8 mouse cellular contexts compared by ENCODE assay signal in the genomic region with DNA sequence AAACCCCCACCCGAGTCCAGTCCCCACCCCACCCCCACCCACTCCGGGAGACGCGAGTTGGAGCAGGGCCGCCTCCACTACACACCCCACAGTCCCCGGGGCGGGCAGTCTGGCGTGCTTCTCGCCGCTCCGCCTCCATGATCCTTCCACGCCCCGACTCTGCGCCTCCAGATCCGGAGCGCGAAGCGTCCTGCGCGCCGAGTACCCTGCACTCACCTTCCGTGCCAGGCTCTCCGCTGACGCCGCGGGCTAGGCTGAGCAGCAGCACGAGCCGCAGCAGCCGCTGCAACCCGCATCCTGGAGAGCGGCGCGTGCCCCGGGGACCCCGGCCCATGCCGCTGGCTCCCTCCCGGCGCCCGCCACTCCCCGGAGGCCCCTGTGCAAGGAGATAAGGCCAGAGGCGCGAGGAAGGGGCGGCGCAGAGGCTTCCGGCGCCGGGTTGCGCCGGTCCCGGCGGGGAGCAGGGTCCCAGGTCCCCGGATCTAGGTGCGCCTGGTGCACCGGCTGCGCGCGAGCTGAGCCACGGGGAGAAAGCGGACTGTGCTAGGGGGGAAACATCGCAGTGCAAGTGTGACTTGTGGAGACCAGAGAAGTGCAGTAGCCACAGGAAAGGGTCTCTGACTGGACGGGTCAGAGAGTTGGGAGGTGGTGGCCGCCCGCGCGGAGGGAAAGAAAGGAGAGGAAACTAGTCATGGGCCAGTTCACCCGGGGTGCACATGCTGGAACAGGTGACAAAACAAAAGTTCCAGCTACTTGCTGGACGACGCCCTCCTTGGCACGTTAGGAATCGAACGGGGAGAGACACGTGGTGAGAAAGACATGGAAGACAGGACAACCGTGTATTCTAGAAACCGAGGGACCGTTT. TPM values are rescaled to one million over a fixed set of nuclear protein-coding genes. Genes with fewer than 3 reads are reported as not detected.
A peak's percentile ranks its signal among the peaks of the same experiment; 100 is the strongest.
DNase-seq lines count a peak whose midpoint lies in the region; ATAC-seq and TF ChIP-seq lines count a peak whose summit lies in the region.

Susd1 (minus strand) TSS at position 644 of the 865 bp plus-strand sequence.

- peak; percentile 91 for ATAC-seq in forebrain, embryonic 15.5 days (replicated peaks)
- ATAC-seq in lung, embryonic 14.5 days (ENCODE audit: insufficient read depth), result peak; percentile 85
- peak; percentile 44 for ATAC-seq in neutrophil, adult 5-6 weeks (ENCODE audit: extremely low read depth, insufficient number of reproducible peaks, low FRiP score, poor library complexity, severe bottlenecking)

- peak within 1 kb of the TSS; percentile 50 for H3K9ac ChIP-seq in forebrain, embryonic 15.5 days (replicated peaks)
- peak within 1 kb of the TSS; percentile 82 for H3K9ac ChIP-seq in lung, embryonic 14.5 days

- peak within 1 kb of the TSS; percentile 37 for H3ac ChIP-seq in C2C12 (ENCODE audit: control insufficient read depth, insufficient read length, low read depth)

- peaks cover 22% of the 10 kb centered on the region for H3K27me3 ChIP-seq in C2C12 (ENCODE audit: control insufficient read depth, insufficient read depth, insufficient read length)
- H3K27me3 ChIP-seq in forebrain, embryonic 15.5 days, result peaks cover 33% of the 10 kb centered on the region
- H3K27me3 ChIP-seq in lung, embryonic 14.5 days (ENCODE audit: insufficient read depth, low read length), result no peaks in the 10 kb centered on the region

- H3K36me3 ChIP-seq in C2C12 (ENCODE audit: control insufficient read depth, insufficient read depth), result no peaks in the 10 kb centered on the region
- no peaks in the 10 kb centered on the region for H3K36me3 ChIP-seq in forebrain, embryonic 15.5 days
- no peaks in the 10 kb centered on the region for H3K36me3 ChIP-seq in lung, embryonic 14.5 days (ENCODE audit: insufficient read depth)

- intact Hi-C loops in heart, postnatal 36 days (cut with DNase I), result no loop called here

- H3K4me3 ChIP-seq in C2C12 (ENCODE audit: insufficient read depth, poor library complexity, severe bottlenecking), result no peak within 1 kb of the TSS
- peak within 1 kb of the TSS; percentile 65 for H3K4me3 ChIP-seq in forebrain, embryonic 15.5 days
- H3K4me3 ChIP-seq in layer of hippocampus, adult 2 months, result peak within 1 kb of the TSS; percentile 61
- peak within 1 kb of the TSS; percentile 66 for H3K4me3 ChIP-seq in lung, embryonic 14.5 days (ENCODE audit: low read depth, low read length)

- H3K27ac ChIP-seq in forebrain, embryonic 15.5 days (replicated peaks), result no peak within 1 kb of the TSS
- peak within 1 kb of the TSS; percentile 92 for H3K27ac ChIP-seq in layer of hippocampus, adult 2 months
- peak within 1 kb of the TSS; percentile 87 for H3K27ac ChIP-seq in lung, embryonic 14.5 days (ENCODE audit: low read depth)

- peaks cover 11% of the 10 kb centered on the region; the same call in 1 of the 2 replicates for H3K4me1 ChIP-seq in forebrain, embryonic 15.5 days
- no peaks in the 10 kb centered on the region for H3K4me1 ChIP-seq in lung, embryonic 14.5 days (ENCODE audit: insufficient read depth)

- H3K79me3 ChIP-seq in C2C12 (ENCODE audit: low read depth), result no peaks in the 10 kb centered on the region

- H3K9me3 ChIP-seq in forebrain, embryonic 15.5 days, result no peaks in the 10 kb centered on the region
- no peaks in the 10 kb centered on the region; the same call in 1 of the 2 replicates for H3K9me3 ChIP-seq in lung, embryonic 14.5 days (ENCODE audit: low read depth, low read length)

- under 1% methylated on average over 74 of the region's 75 CpGs for WGBS in forebrain, embryonic 15.5 days
- WGBS in lung, embryonic 14.5 days, result under 1% methylated on average over 75 of the region's 75 CpGs

- TF ChIP-seq CTCF in C2C12 (IDR thresholded peaks at IDR 0.05; ENCODE audit: control insufficient read depth, insufficient read depth, insufficient read length), result no peak
- TF ChIP-seq CTCF in layer of hippocampus, adult 2 months (conservative IDR thresholded peaks at IDR 0.05), result no peak
- TF ChIP-seq CTCF in lung, embryonic 14.5 days (IDR thresholded peaks at IDR 0.05; ENCODE audit: low read depth), result no peak

- H3K4me2 ChIP-seq in forebrain, embryonic 15.5 days (replicated peaks), result peak within 1 kb of the TSS; percentile 92
- peak within 1 kb of the TSS; percentile 99 for H3K4me2 ChIP-seq in lung, embryonic 14.5 days

- peak; percentile 82 to 84 for DNase-seq in adrenal gland, postnatal 36 days
- DNase-seq in heart, postnatal 36 days, result peak; percentile 53 to 59
- peak; percentile 25 to 54 for DNase-seq in layer of hippocampus, adult 2 months (ENCODE audit: low spot score in 2 of 2)
- peak; percentile 74 for DNase-seq in lung, embryonic 14.5 days
- peak; percentile 58 to 67 for DNase-seq in thymus, adult 18-20 months

- no peaks in the 10 kb centered on the region for H3K79me2 ChIP-seq in C2C12 (ENCODE audit: control insufficient read depth, insufficient read depth)

TF ChIP-seq in C2C12, 6 proteins besides CTCF, POLR2A, EP300 and RAD21:
- TF ChIP-seq CEBPB (IDR thresholded peaks at IDR 0.05; ENCODE audit: low read depth) (no peak), MAX (IDR thresholded peaks at IDR 0.05) (no peak), MYOD1 (IDR thresholded peaks at IDR 0.05; ENCODE audit: control insufficient read depth, insufficient read length, low read depth) (no peak), MYOG (IDR thresholded peaks at IDR 0.05; ENCODE audit: control insufficient read depth, extremely low read depth, insufficient read length) (no peak)

RNA-seq across cellular contexts. Expression of gene Susd1, which starts in this region (rescaled TPM):
- 1.5 TPM for polyA plus RNA-seq in C2C12 (2012; fragmentation: generic; extraction: Trizol)
- 1 to 10 TPM; 2.3 to 4.1 TPM for total RNA-seq in adrenal gland, postnatal 36 days (2021)
- polyA plus RNA-seq in forebrain, embryonic 15.5 days (2015; fragmentation: Nextera tagmentation; extraction: Ambion mirVana), result 0.90 and 0.91 TPM in 2 replicates
- 1 to 10 TPM; 1.0 to 2.0 TPM for total RNA-seq in heart, postnatal 36 days (2021)
- total RNA-seq in layer of hippocampus, adult 2 months (2021), result 10 to 100 TPM in 1 of 2 experiments, 1 to 10 TPM in 1; 9.9 to 10.3 TPM
- polyA plus RNA-seq in lung, embryonic 14.5 days (2014; fragmentation: Nextera tagmentation; extraction: Ambion mirVana), result 5.1 and 5.6 TPM in 2 replicates
- total RNA-seq in neutrophil, adult 5-6 weeks (2017), result 111 and 119 TPM in 2 replicates

Comparison
In these comparisons a context has a peak if more than half of its experiments do, and no peak if none do; other contexts are left out.
1. Peak in ATAC-seq, H3K4me3 ChIP-seq, H3K9ac ChIP-seq and H3K4me2 ChIP-seq in forebrain, embryonic 15.5 days; RNA of the gene not detected or under 1 TPM.